Mouse (Mus musculus): ENCODE measurements around the gene Kbtbd4. TPM values are rescaled to one million over a fixed set of nuclear protein-coding genes. Genes with fewer than 3 reads are reported as not detected.

Gene Kbtbd4
- polyA plus RNA-seq, 1 experiment from 2014 or later: 33.0 TPM

- DNase-seq (ENCODE audit: low read depth, low spot score) (no peak), ATAC-seq (no peak)
- POLR2A ChIA-PET: interaction anchor here (0.7 kb wide), 1 partner anchor 136 kb away, joined by 4 read pairs; no protein-coding TSS in a partner anchor
- CTCF ChIA-PET: interaction anchor here (1.0 to 2.3 kb wide), 4 partner anchors 10 to 84 kb away, joined by 3 to 5 read pairs (median 4); partner anchors contain the start of gene Celf1
- no peak for TF ChIP-seq CTCF (IDR thresholded peaks at IDR 0.05)
- no peaks in the 10 kb centered on the region for H3K27me3 ChIP-seq
- in situ Hi-C loops (cut with MboI; ENCODE audit: low pct_unique_long_range_greater_than_20kb): no loop called here
Observed at GRCm38 (mm10) chr2:90950582-90951194, 46.1 kb downstream of the Kbtbd4 start.

GRCm38 (mm10) chr2:90953461-90953860 lies 48.9 kb downstream of the Kbtbd4 start:
- POLR2A ChIA-PET: no interaction called here
- H3K27me3 ChIP-seq: no peaks in the 10 kb centered on the region
- in situ Hi-C loops (cut with MboI; ENCODE audit: low pct_unique_long_range_greater_than_20kb): no loop called here
- no peak for TF ChIP-seq CTCF (IDR thresholded peaks at IDR 0.05)
- CTCF ChIA-PET: no interaction called here
- DNase-seq (ENCODE audit: low read depth, low spot score): no peak
- ATAC-seq: no peak

- H3K27me3 ChIP-seq: no peaks in the 10 kb centered on the region
- TF ChIP-seq CTCF (IDR thresholded peaks at IDR 0.05): no peak
- ATAC-seq (no peak), DNase-seq (ENCODE audit: low read depth, low spot score) (no peak)
- POLR2A ChIA-PET: interaction anchor here (0.5 to 1.4 kb wide), 3 partner anchors 9 to 997 kb away, joined by 3 to 4 read pairs (median 3); no protein-coding TSS in a partner anchor
- in situ Hi-C loops (cut with MboI; ENCODE audit: low pct_unique_long_range_greater_than_20kb): no loop called here
- CTCF ChIA-PET: interaction anchor here (0.7 to 2.2 kb wide), 3 partner anchors 10 to 13 kb away, joined by 3 to 11 read pairs (median 5); no protein-coding TSS in a partner anchor
Observed at GRCm38 (mm10) chr2:90956053-90956452, 51.5 kb downstream of the Kbtbd4 start.

GRCm38 (mm10) chr2:90958856-90959255 lies 54.3 kb downstream of the Kbtbd4 start:
- DNase-seq (ENCODE audit: low read depth, low spot score) (no peak), ATAC-seq (no peak)
- ChIA-PET CTCF (interaction anchor here (1.3 to 1.8 kb wide), 2 partner anchors 9 to 19 kb away, joined by 3 to 6 read pairs; no protein-coding TSS in a partner anchor), POLR2A (interaction anchor here (0.5 to 0.6 kb wide), 2 partner anchors 17 to 94 kb away, joined by 3 to 7 read pairs; no protein-coding TSS in a partner anchor)
- in situ Hi-C loops (cut with MboI; ENCODE audit: low pct_unique_long_range_greater_than_20kb): no loop called here
- no peaks in the 10 kb centered on the region for H3K27me3 ChIP-seq
- TF ChIP-seq CTCF (IDR thresholded peaks at IDR 0.05): no peak

- ChIA-PET POLR2A (no interaction called here), CTCF (interaction anchor here (1.3 kb wide), 2 partner anchors 9 to 92 kb away, joined by 4 to 5 read pairs; no protein-coding TSS in a partner anchor)
- DNase-seq (ENCODE audit: low read depth, low spot score) (no peak), ATAC-seq (no peak)
- TF ChIP-seq CTCF (IDR thresholded peaks at IDR 0.05): no peak
- H3K27me3 ChIP-seq: no peaks in the 10 kb centered on the region
- in situ Hi-C loops (cut with MboI; ENCODE audit: low pct_unique_long_range_greater_than_20kb): no loop called here
Observed at GRCm38 (mm10) chr2:90960012-90960411, 55.5 kb downstream of the Kbtbd4 start.

Other genes with a start within 250 kb of the Kbtbd4 start
- gene Nup160, start 227.5 kb upstream of the Kbtbd4 start, polyA plus RNA-seq (2021): 32.2 TPM
- 81.9 TPM for gene Fnbp4, start 159.4 kb upstream of the Kbtbd4 start, polyA plus RNA-seq (2021)
- not detected for gene Agbl2, start 122.0 kb upstream of the Kbtbd4 start, polyA plus RNA-seq (2021)
- 237 TPM for gene Mtch2, start 57.6 kb upstream of the Kbtbd4 start, polyA plus RNA-seq (2021)
- gene C1qtnf4, start 18.9 kb upstream of the Kbtbd4 start, polyA plus RNA-seq (2021): 0.04 TPM
- 216 TPM for gene Ndufs3, start 87 bp downstream of the Kbtbd4 start, polyA plus RNA-seq (2021)
- gene Celf1, start 35.6 kb downstream of the Kbtbd4 start, polyA plus RNA-seq (2021): 92.9 TPM
- 1.2 TPM for gene Rapsn, start 130.9 kb downstream of the Kbtbd4 start, polyA plus RNA-seq (2021)
- gene Psmc3, start 149.3 kb downstream of the Kbtbd4 start, polyA plus RNA-seq (2021): 276 TPM
- 148 TPM for gene Slc39a13, start 165.7 kb downstream of the Kbtbd4 start, polyA plus RNA-seq (2021)
- gene Spi1, start 177.7 kb downstream of the Kbtbd4 start, polyA plus RNA-seq (2021): 1.1 TPM
- not detected for gene Mybpc3, start 213.4 kb downstream of the Kbtbd4 start, polyA plus RNA-seq (2021)